Mouse (Mus musculus): Measurements from ENCODE around the gene Col24a1.

- TF ChIP-seq CTCF (IDR thresholded peaks at IDR 0.05; ENCODE audit: extremely low read depth, insufficient read length, insufficient replicate concordance, low read depth, low read length), result no peak
- no peak for TF ChIP-seq POLR2A (IDR thresholded peaks at IDR 0.05; ENCODE audit: low read depth, low read length)
Observed at GRCm38 (mm10) chr3:145498127-145498526, 205.9 kb downstream of the Col24a1 start.

Measured in small intestine, adult 2 months (tissue).